In genomic region chr13:92353956-92354355, GRCm38 (mm10) we compare ENCODE assay signal across 8 mouse cellular contexts. TPM values are rescaled to one million over a fixed set of nuclear protein-coding genes. Genes with fewer than 3 reads are reported as not detected.
DNase-seq lines count a peak whose midpoint lies in the region; ATAC-seq lines count a peak whose summit lies in the region.

No protein-coding gene starts in this region.

- WGBS in embryonic facial prominence, embryonic 11.5 days, result 32% methylated on average over 4 of the region's 4 CpGs
- 35% methylated on average over 4 of the region's 4 CpGs for WGBS in midbrain, embryonic 12.5 days

- H3K4me1 ChIP-seq in embryonic facial prominence, embryonic 11.5 days (ENCODE audit: control insufficient read depth, insufficient read depth, low read length), result no peaks in the 10 kb centered on the region; the same call in 1 of the 2 replicates
- H3K4me1 ChIP-seq in midbrain, embryonic 12.5 days, result peaks cover 21% of the 10 kb centered on the region

- no peaks in the 10 kb centered on the region for H3K36me3 ChIP-seq in embryonic facial prominence, embryonic 11.5 days (replicated peaks; ENCODE audit: control insufficient read depth, insufficient read depth, low read depth, low read length)
- peaks cover 10% of the 10 kb centered on the region for H3K36me3 ChIP-seq in midbrain, embryonic 12.5 days

- DNase-seq in thymus, postnatal 0 days (ENCODE audit: low spot score), result peak; percentile 36
- DNase-seq in thymus, postnatal 25 days, result no peak
- no peak for DNase-seq in embryonic facial prominence, embryonic 11.5 days (ENCODE audit: low spot score)
- DNase-seq in induced T-regulatory cell, adult 2 months (ENCODE audit: low read depth), result peak; percentile 86
- DNase-seq in right cerebral cortex, postnatal 4 days, result no peak
- no peak for DNase-seq in layer of hippocampus, adult 9-11 months
- no peak for DNase-seq in kidney, postnatal 25 days

- H3K4me2 ChIP-seq in embryonic facial prominence, embryonic 11.5 days (ENCODE audit: low read depth, low read length), result peak overlapping the region; percentile 23
- H3K4me2 ChIP-seq in midbrain, embryonic 12.5 days (replicated peaks), result peak overlapping the region; percentile 91

- no peaks in the 10 kb centered on the region for H3K9me3 ChIP-seq in embryonic facial prominence, embryonic 11.5 days (replicated peaks; ENCODE audit: control insufficient read depth, low read length)
- H3K9me3 ChIP-seq in midbrain, embryonic 12.5 days, result no peaks in the 10 kb centered on the region

- H3K9ac ChIP-seq in embryonic facial prominence, embryonic 11.5 days (replicated peaks; ENCODE audit: low read length), result peak overlapping the region; percentile 72
- H3K9ac ChIP-seq in midbrain, embryonic 12.5 days (replicated peaks), result no peak overlapping the region; the same call in 1 of the 2 replicates

- ATAC-seq in embryonic facial prominence, embryonic 11.5 days (replicated peaks; ENCODE audit: insufficient number of reproducible peaks, low FRiP score, low TSS enrichment, low read depth), result no peak
- ATAC-seq in midbrain, embryonic 12.5 days (ENCODE audit: low FRiP score, low read depth), result no peak

- H3K27ac ChIP-seq in embryonic facial prominence, embryonic 11.5 days (replicated peaks; ENCODE audit: low read depth, low read length), result no peak overlapping the region
- peak overlapping the region; percentile 90; the same call in 1 of the 2 replicates for H3K27ac ChIP-seq in midbrain, embryonic 12.5 days (replicated peaks)

- no peaks in the 10 kb centered on the region for H3K27me3 ChIP-seq in embryonic facial prominence, embryonic 11.5 days (ENCODE audit: control insufficient read depth, insufficient read depth, low read length)
- no peaks in the 10 kb centered on the region for H3K27me3 ChIP-seq in midbrain, embryonic 12.5 days

- peak overlapping the region; percentile 59 for H3K4me3 ChIP-seq in embryonic facial prominence, embryonic 11.5 days (ENCODE audit: low read depth, low read length)
- H3K4me3 ChIP-seq in midbrain, embryonic 12.5 days, result peak overlapping the region; percentile 71

RNA-seq across cellular contexts. Expression of gene Dhfr, which starts 0.6 kb away (rescaled TPM):
- 15.9 and 16.4 TPM in 2 replicates for polyA plus RNA-seq in thymus, postnatal 0 days (2015; fragmentation: Nextera tagmentation; extraction: Ambion mirVana)
- 25.5 and 28.1 TPM in 2 replicates for polyA plus RNA-seq in embryonic facial prominence, embryonic 11.5 days (2014; fragmentation: Nextera tagmentation; extraction: Ambion mirVana)
- 15.3 and 15.8 TPM in 2 replicates for polyA plus RNA-seq in midbrain, embryonic 12.5 days (2016; fragmentation: Nextera tagmentation; extraction: Ambion mirVana)

RNA-seq across cellular contexts. Expression of gene Msh3, which starts 0.8 kb away (rescaled TPM):
- 28.1 and 29.1 TPM in 2 replicates for polyA plus RNA-seq in thymus, postnatal 0 days (2015; fragmentation: Nextera tagmentation; extraction: Ambion mirVana)
- polyA plus RNA-seq in embryonic facial prominence, embryonic 11.5 days (2014; fragmentation: Nextera tagmentation; extraction: Ambion mirVana), result 38.5 and 45.6 TPM in 2 replicates
- 31.5 and 33.7 TPM in 2 replicates for polyA plus RNA-seq in midbrain, embryonic 12.5 days (2016; fragmentation: Nextera tagmentation; extraction: Ambion mirVana)

RNA-seq across cellular contexts. Expression of gene Gm20379, which starts 48.2 kb away (rescaled TPM):
- polyA plus RNA-seq in thymus, postnatal 0 days (2015; fragmentation: Nextera tagmentation; extraction: Ambion mirVana), result 0.45 and 1.3 TPM in 2 replicates
- polyA plus RNA-seq in embryonic facial prominence, embryonic 11.5 days (2014; fragmentation: Nextera tagmentation; extraction: Ambion mirVana), result 0.82 and 0.87 TPM in 2 replicates
- 0.76 and 1.4 TPM in 2 replicates for polyA plus RNA-seq in midbrain, embryonic 12.5 days (2016; fragmentation: Nextera tagmentation; extraction: Ambion mirVana)

Comparison
In these comparisons a context has a peak if more than half of its experiments do, and no peak if none do; other contexts are left out.
1. DNase-seq: peak in thymus, postnatal 0 days (single experiment) and induced T-regulatory cell, adult 2 months (single experiment); none in thymus, postnatal 25 days (single experiment), embryonic facial prominence, embryonic 11.5 days (single experiment), right cerebral cortex, postnatal 4 days (single experiment), layer of hippocampus, adult 9-11 months (single experiment) and kidney, postnatal 25 days (0 of 2).